Mouse (Mus musculus): Measurements from ENCODE around the gene Aaas.

- TF ChIP-seq CTCF (IDR thresholded peaks at IDR 0.05; ENCODE audit: control insufficient read depth, insufficient read depth, insufficient replicate concordance, low read depth, low read length) (peak; percentile 59; the same call in 1 of the 2 replicates), POLR2A (IDR thresholded peaks at IDR 0.05; ENCODE audit: control insufficient read depth, low read depth, low read length) (no peak)
Measured at GRCm38 (mm10) chr15:102377163-102377543, 26.6 kb upstream of the Aaas start.

Data from testis, adult 2 months (tissue).